Mouse (Mus musculus): Measurements from ENCODE around the gene Gabpb1. TPM values are rescaled to one million over a fixed set of nuclear protein-coding genes. Genes with fewer than 3 reads are reported as not detected.

Gene Gabpb1
- polyA plus RNA-seq (2012; rRNA removed), result 21.7 and 24.5 TPM in 2 replicates

DNA sequence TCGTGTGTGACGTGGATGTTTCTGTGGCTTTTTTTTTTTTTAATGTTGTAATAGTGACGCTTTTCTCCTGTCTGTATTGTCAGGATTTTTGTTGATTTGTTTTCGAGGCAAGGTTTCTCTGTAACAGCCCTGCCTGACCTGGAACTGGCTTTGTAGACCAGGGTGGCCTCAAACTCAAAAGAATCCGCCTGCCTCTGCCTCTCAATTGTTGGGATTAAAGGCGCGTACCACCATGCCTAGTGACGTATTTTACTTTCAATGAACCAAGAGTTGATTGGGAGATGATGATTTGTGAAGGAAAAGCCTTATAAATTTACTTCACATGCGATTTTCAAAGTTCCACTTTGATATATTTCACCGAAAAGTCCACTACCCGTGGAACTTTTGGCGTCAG lies at the start of gene Gabpb1:
Gabpb1 (minus strand) TSS at position 216 of the 394 bp plus-strand sequence.
- TF ChIP-seq POLR2A (IDR thresholded peaks at IDR 0.05; ENCODE audit: control insufficient read depth, low read depth, low read length), result no peak
- no peak for TF ChIP-seq CTCF (IDR thresholded peaks at IDR 0.05; ENCODE audit: control insufficient read depth, insufficient read depth, insufficient replicate concordance, low read depth, low read length)
- peak within 1 kb of the TSS; percentile 97 for H3K27ac ChIP-seq (ENCODE audit: control insufficient read depth, insufficient read depth, low read depth, low read length)
- H3K27me3 ChIP-seq (ENCODE audit: control insufficient read depth, insufficient read depth, low read length), result no peaks in the 10 kb centered on the region
- H3K4me3 ChIP-seq (ENCODE audit: control insufficient read depth, low read depth, low read length), result peak within 1 kb of the TSS; percentile 93
- no peaks in the 10 kb centered on the region for H3K36me3 ChIP-seq (ENCODE audit: control insufficient read depth, insufficient read depth, low read length)
- peaks cover 2% of the 10 kb centered on the region for H3K4me1 ChIP-seq (ENCODE audit: control insufficient read depth, insufficient read depth, low read length)

DNA sequence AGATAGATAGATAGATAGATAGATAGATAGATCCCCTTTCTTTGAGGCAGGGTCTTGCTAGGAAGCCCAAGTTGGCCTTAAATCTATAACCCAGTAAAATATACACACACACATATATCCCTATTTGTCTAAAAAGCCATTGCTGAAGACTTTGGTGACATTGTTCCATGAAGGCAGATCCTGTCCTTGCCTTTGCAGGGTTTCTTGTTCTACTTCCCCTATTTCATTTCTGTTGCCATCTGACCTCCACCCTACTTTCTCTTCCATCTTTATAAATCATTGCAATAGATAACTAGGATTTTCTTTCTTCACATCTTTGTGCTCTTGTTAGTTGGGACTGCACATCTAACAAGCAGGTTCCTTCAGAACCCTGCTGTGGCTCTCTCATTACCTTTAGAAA lies 36.8 kb upstream of the Gabpb1 start:
- Histone ChIP-seq H3K4me1 (ENCODE audit: control insufficient read depth, insufficient read depth, low read length) (peaks cover 3% of the 10 kb centered on the region), H3K27me3 (ENCODE audit: control insufficient read depth, insufficient read depth, low read length) (no peaks in the 10 kb centered on the region), H3K36me3 (ENCODE audit: control insufficient read depth, insufficient read depth, low read length) (no peaks in the 10 kb centered on the region), H3K27ac (ENCODE audit: control insufficient read depth, insufficient read depth, low read depth, low read length) (no peak overlapping the region), H3K4me3 (ENCODE audit: control insufficient read depth, low read depth, low read length) (no peak overlapping the region)
- TF ChIP-seq POLR2A (IDR thresholded peaks at IDR 0.05; ENCODE audit: control insufficient read depth, low read depth, low read length) (no peak), CTCF (IDR thresholded peaks at IDR 0.05; ENCODE audit: control insufficient read depth, insufficient read depth, insufficient replicate concordance, low read depth, low read length) (no peak)

DNA sequence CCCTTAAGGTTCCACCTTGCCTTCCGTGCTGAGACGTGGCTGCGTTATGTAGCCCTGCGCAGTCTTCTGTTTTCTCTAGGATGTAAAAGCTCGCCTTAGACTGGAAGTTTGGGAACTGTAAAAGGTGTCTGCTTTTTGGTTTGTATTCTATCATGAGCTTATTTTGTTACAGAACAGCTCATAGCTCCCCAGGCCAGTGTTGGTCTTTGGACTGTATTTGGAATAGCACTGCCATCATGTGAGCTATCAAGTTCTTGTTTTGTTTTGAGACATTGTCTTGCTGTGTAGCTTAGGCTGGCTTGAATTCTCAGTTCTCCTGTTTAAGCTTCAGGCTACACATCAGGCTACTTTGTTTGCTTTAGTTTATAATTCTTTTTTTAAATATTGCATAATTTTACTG lies 36.4 kb upstream of the Gabpb1 start:
- Histone ChIP-seq H3K27ac (ENCODE audit: control insufficient read depth, insufficient read depth, low read depth, low read length) (no peak overlapping the region), H3K27me3 (ENCODE audit: control insufficient read depth, insufficient read depth, low read length) (no peaks in the 10 kb centered on the region), H3K4me1 (ENCODE audit: control insufficient read depth, insufficient read depth, low read length) (peaks cover 3% of the 10 kb centered on the region), H3K36me3 (ENCODE audit: control insufficient read depth, insufficient read depth, low read length) (no peaks in the 10 kb centered on the region), H3K4me3 (ENCODE audit: control insufficient read depth, low read depth, low read length) (no peak overlapping the region)
- TF ChIP-seq POLR2A (IDR thresholded peaks at IDR 0.05; ENCODE audit: control insufficient read depth, low read depth, low read length) (no peak), CTCF (IDR thresholded peaks at IDR 0.05; ENCODE audit: control insufficient read depth, insufficient read depth, insufficient replicate concordance, low read depth, low read length) (no peak)

DNA sequence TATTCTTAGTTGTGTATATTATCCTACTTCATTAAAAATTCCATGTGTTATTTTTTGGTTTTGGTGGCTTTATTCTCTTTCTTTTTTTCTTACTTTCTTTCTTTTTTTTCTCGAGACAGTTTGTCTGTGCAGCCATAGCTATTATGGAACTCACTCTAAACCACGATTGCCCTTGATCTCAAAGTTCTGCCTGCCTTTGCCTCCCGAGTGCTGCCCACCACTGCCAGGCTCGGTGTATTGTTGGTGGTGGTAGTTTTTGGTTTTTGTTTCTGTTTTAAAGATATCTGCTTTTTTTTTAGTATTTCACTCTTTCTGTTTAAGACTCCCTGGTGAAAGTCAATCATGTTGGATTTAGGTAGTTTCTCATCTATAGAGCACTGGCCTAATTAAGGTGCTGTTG lies 32.2 kb upstream of the Gabpb1 start:
- H3K36me3 ChIP-seq (ENCODE audit: control insufficient read depth, insufficient read depth, low read length), result no peaks in the 10 kb centered on the region
- no peak overlapping the region for H3K27ac ChIP-seq (ENCODE audit: control insufficient read depth, insufficient read depth, low read depth, low read length)
- TF ChIP-seq CTCF (IDR thresholded peaks at IDR 0.05; ENCODE audit: control insufficient read depth, insufficient read depth, insufficient replicate concordance, low read depth, low read length) (no peak), POLR2A (IDR thresholded peaks at IDR 0.05; ENCODE audit: control insufficient read depth, low read depth, low read length) (no peak)
- no peak overlapping the region for H3K4me3 ChIP-seq (ENCODE audit: control insufficient read depth, low read depth, low read length)
- H3K27me3 ChIP-seq (ENCODE audit: control insufficient read depth, insufficient read depth, low read length), result no peaks in the 10 kb centered on the region
- H3K4me1 ChIP-seq (ENCODE audit: control insufficient read depth, insufficient read depth, low read length), result peaks cover 3% of the 10 kb centered on the region

DNA sequence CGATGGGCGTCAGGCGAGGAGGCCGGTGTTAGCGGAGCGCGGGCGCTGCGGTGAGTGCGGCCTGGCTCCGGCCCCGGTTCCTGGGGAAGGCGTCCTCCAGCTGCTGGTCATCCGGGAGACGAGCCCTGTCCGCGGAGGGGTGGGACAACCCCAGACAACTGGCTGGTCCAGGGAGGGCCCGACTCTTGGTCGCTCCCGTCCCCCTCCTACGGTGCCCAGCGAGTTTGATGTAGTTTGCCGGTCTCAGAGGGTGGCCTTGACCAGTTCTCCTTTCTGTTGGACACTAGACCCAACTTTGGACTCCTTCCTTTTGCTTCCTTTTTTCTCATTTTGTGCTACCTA lies 31.3 kb upstream of the Gabpb1 start:
- Histone ChIP-seq H3K27ac (ENCODE audit: control insufficient read depth, insufficient read depth, low read depth, low read length) (peak overlapping the region; percentile 78), H3K27me3 (ENCODE audit: control insufficient read depth, insufficient read depth, low read length) (no peaks in the 10 kb centered on the region), H3K4me3 (ENCODE audit: control insufficient read depth, low read depth, low read length) (peak overlapping the region; percentile 89), H3K4me1 (ENCODE audit: control insufficient read depth, insufficient read depth, low read length) (peaks cover 3% of the 10 kb centered on the region), H3K36me3 (ENCODE audit: control insufficient read depth, insufficient read depth, low read length) (no peaks in the 10 kb centered on the region)
- TF ChIP-seq POLR2A (IDR thresholded peaks at IDR 0.05; ENCODE audit: control insufficient read depth, low read depth, low read length) (no peak), CTCF (IDR thresholded peaks at IDR 0.05; ENCODE audit: control insufficient read depth, insufficient read depth, insufficient replicate concordance, low read depth, low read length) (no peak)

DNA sequence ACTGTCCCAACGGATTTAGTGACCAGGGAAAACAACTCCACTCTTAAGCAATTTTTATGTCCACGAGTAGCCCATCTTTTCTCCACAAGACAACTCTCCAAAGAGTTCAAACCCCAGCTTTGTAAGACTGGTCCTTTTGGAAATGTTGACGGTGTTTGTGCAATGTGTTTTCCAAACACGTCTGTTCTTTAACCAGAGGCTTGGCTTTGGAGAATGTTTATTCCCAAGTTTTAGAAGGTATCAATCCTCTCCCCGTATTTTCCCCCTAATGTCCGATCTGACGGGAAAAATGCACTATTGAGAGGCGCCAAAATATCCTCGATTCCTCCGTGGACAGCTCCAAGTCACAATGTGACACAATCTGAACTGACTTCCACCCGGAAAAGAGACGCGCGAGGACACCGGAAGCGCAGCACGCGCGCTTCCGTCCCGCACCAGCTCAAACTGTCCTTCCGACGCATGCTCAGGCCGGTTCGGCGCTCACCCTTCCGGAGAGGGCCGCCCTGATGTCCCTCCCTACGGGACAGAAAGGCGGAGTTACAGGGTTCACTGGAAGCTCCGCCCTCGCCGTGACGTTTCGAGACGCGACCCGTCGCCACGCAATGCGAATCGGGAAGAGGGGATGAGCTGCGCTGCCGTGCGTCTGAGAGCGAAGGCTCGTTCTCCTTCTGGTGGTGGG lies 30.8 kb upstream of the Gabpb1 start, which contains the start of gene Usp8:
Usp8 (plus strand) TSS at position 570 of the 679 bp plus-strand sequence.
- H3K27ac ChIP-seq (ENCODE audit: control insufficient read depth, insufficient read depth, low read depth, low read length), result peak within 1 kb of the TSS; percentile 78
- H3K36me3 ChIP-seq (ENCODE audit: control insufficient read depth, insufficient read depth, low read length), result no peaks in the 10 kb centered on the region
- TF ChIP-seq POLR2A (IDR thresholded peaks at IDR 0.05; ENCODE audit: control insufficient read depth, low read depth, low read length) (peak; percentile 96), CTCF (IDR thresholded peaks at IDR 0.05; ENCODE audit: control insufficient read depth, insufficient read depth, insufficient replicate concordance, low read depth, low read length) (0 out of 2 replicates have a peak, but pooled peaks have one; percentile 0)
- H3K4me1 ChIP-seq (ENCODE audit: control insufficient read depth, insufficient read depth, low read length), result peaks cover 3% of the 10 kb centered on the region
- H3K27me3 ChIP-seq (ENCODE audit: control insufficient read depth, insufficient read depth, low read length), result no peaks in the 10 kb centered on the region
- H3K4me3 ChIP-seq (ENCODE audit: control insufficient read depth, low read depth, low read length), result peak within 1 kb of the TSS; percentile 89

DNA sequence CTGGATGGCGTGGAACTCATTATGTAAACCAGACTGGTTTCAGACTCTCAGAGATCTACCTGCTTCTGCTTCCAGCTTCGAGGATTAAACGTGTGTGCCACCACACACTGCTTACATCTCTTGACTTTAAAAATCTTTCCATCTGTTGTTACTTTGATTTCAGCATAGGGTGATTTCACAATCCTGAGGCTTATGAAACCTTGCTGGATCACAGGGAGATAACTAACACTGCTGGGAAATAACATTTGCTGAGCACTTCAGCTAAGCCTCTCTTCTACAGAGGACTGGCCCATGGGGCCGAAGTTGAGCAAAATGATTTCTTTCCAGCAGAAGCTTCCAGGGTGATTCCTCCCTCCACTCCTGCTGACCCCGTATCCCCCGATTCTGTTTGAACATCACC lies 19.1 kb upstream of the Gabpb1 start:
- TF ChIP-seq CTCF (IDR thresholded peaks at IDR 0.05; ENCODE audit: control insufficient read depth, insufficient read depth, insufficient replicate concordance, low read depth, low read length) (no peak), POLR2A (IDR thresholded peaks at IDR 0.05; ENCODE audit: control insufficient read depth, low read depth, low read length) (no peak)
- H3K36me3 ChIP-seq (ENCODE audit: control insufficient read depth, insufficient read depth, low read length), result no peaks in the 10 kb centered on the region
- no peaks in the 10 kb centered on the region for H3K4me1 ChIP-seq (ENCODE audit: control insufficient read depth, insufficient read depth, low read length)
- no peaks in the 10 kb centered on the region for H3K27me3 ChIP-seq (ENCODE audit: control insufficient read depth, insufficient read depth, low read length)
- no peak overlapping the region for H3K27ac ChIP-seq (ENCODE audit: control insufficient read depth, insufficient read depth, low read depth, low read length)
- H3K4me3 ChIP-seq (ENCODE audit: control insufficient read depth, low read depth, low read length), result no peak overlapping the region

Measured in testis, adult 2 months (tissue).